Mouse (Mus musculus): ENCODE results near the gene 4930402H24Rik. TPM values are rescaled to one million over a fixed set of nuclear protein-coding genes. Genes with fewer than 3 reads are reported as not detected.

The 4930402H24Rik gene
- total RNA-seq, 2 experiments from 2014 or later, result 53.8 to 60.9 TPM

- intact Hi-C loops (cut with DNase I), result no loop called here
Observed at GRCm38 (mm10) chr2:130817865-130818264, 88.3 kb downstream of the 4930402H24Rik start.

GRCm38 (mm10) chr2:130816205-130816604 lies 90.0 kb downstream of the 4930402H24Rik start:
- intact Hi-C loops (cut with DNase I), result no loop called here

More at GRCm38 (mm10) chr2:130817865-130818264, 88.3 kb downstream of the 4930402H24Rik start:
- DNase-seq, result no peak

GRCm38 (mm10) chr2:130814492-130814891 lies 91.7 kb downstream of the 4930402H24Rik start:
- intact Hi-C loops (cut with DNase I), result no loop called here
- no peak for DNase-seq

More at GRCm38 (mm10) chr2:130816205-130816604, 90.0 kb downstream of the 4930402H24Rik start:
- DNase-seq, result no peak

GRCm38 (mm10) chr2:130813729-130814128 lies 92.5 kb downstream of the 4930402H24Rik start:
- no peak for DNase-seq
- intact Hi-C loops (cut with DNase I), result loop anchor here (1.0 kb wide), 1 partner anchor 19 kb away; no protein-coding TSS in a partner anchor

- intact Hi-C loops (cut with DNase I), result no loop called here
- no peak for DNase-seq
Observed at GRCm38 (mm10) chr2:130812487-130812886, 93.7 kb downstream of the 4930402H24Rik start.

GRCm38 (mm10) chr2:130805146-130805545 lies 101.1 kb downstream of the 4930402H24Rik start:
- intact Hi-C loops (cut with DNase I), result no loop called here
- no peak for DNase-seq

- intact Hi-C loops (cut with DNase I), result no loop called here
- no peak for DNase-seq
Observed at GRCm38 (mm10) chr2:130803706-130804105, 102.5 kb downstream of the 4930402H24Rik start.

- no peak for DNase-seq
- intact Hi-C loops (cut with DNase I), result no loop called here
Observed at GRCm38 (mm10) chr2:130795731-130796130, 110.5 kb downstream of the 4930402H24Rik start.

- DNase-seq, result no peak
- intact Hi-C loops (cut with DNase I), result no loop called here
Observed at GRCm38 (mm10) chr2:130791722-130792121, 114.5 kb downstream of the 4930402H24Rik start.

GRCm38 (mm10) chr2:130789642-130790041 lies 116.6 kb downstream of the 4930402H24Rik start:
- DNase-seq, result no peak
- intact Hi-C loops (cut with DNase I), result no loop called here

GRCm38 (mm10) chr2:130789039-130789438 lies 117.2 kb downstream of the 4930402H24Rik start:
- no peak for DNase-seq
- intact Hi-C loops (cut with DNase I), result no loop called here

- intact Hi-C loops (cut with DNase I), result no loop called here
Observed at GRCm38 (mm10) chr2:130784939-130785338, 121.3 kb downstream of the 4930402H24Rik start.

GRCm38 (mm10) chr2:130780615-130781303 lies 125.4 kb downstream of the 4930402H24Rik start:
- DNase-seq, result no peak
- intact Hi-C loops (cut with DNase I), result no loop called here

More at GRCm38 (mm10) chr2:130784939-130785338, 121.3 kb downstream of the 4930402H24Rik start:
- DNase-seq, result no peak

GRCm38 (mm10) chr2:130779935-130780334 lies 126.3 kb downstream of the 4930402H24Rik start:
- no peak for DNase-seq
- intact Hi-C loops (cut with DNase I), result no loop called here

GRCm38 (mm10) chr2:130776610-130777009 lies 129.6 kb downstream of the 4930402H24Rik start:
- intact Hi-C loops (cut with DNase I), result no loop called here
- no peak for DNase-seq

- DNase-seq, result no peak
- intact Hi-C loops (cut with DNase I), result no loop called here
Observed at GRCm38 (mm10) chr2:130767483-130767882, 138.7 kb downstream of the 4930402H24Rik start.

GRCm38 (mm10) chr2:130765396-130765795 lies 140.8 kb downstream of the 4930402H24Rik start:
- intact Hi-C loops (cut with DNase I), result no loop called here

GRCm38 (mm10) chr2:130760876-130761275 lies 145.3 kb downstream of the 4930402H24Rik start:
- no peak for DNase-seq
- intact Hi-C loops (cut with DNase I), result no loop called here

More at GRCm38 (mm10) chr2:130765396-130765795, 140.8 kb downstream of the 4930402H24Rik start:
- DNase-seq, result no peak

- intact Hi-C loops (cut with DNase I), result no loop called here
- peak in 1 of 2 experiments; percentile 9 for DNase-seq
Observed at GRCm38 (mm10) chr2:130755061-130755607, 151.1 kb downstream of the 4930402H24Rik start.

GRCm38 (mm10) chr2:130754596-130754995 lies 151.6 kb downstream of the 4930402H24Rik start:
- intact Hi-C loops (cut with DNase I), result no loop called here
- DNase-seq, result no peak

- DNase-seq, result no peak
- intact Hi-C loops (cut with DNase I), result no loop called here
Observed at GRCm38 (mm10) chr2:130750449-130750848, 155.8 kb downstream of the 4930402H24Rik start.

- no peak for DNase-seq
- intact Hi-C loops (cut with DNase I), result no loop called here
Observed at GRCm38 (mm10) chr2:130749708-130750107, 156.5 kb downstream of the 4930402H24Rik start.
